Mouse (Mus musculus) bone marrow macrophage, adult 2 months (primary cell): Measurements from ENCODE around the gene Mapt.

Source experiments
- CTCF ChIP-seq: IDR thresholded peaks from 2 replicates; pipeline ENCODE4 v1.5.1; 2012; ENCODE audit warnings: low read depth, mild to moderate bottlenecking, low read length, moderate library complexity
- POLR2A ChIP-seq: IDR thresholded peaks from 2 replicates; pipeline ENCODE4 v1.6.1; 2012; ENCODE audit warnings: mild to moderate bottlenecking, low read depth, low read length, borderline replicate concordance

GRCm38 (mm10) chr11:104279538-104279937 is 48.3 kb downstream of the Mapt start:
- TF ChIP-seq CTCF (no peak), POLR2A (no peak)
